Mouse (Mus musculus) forebrain, embryonic 14.5 days (tissue): ENCODE measurements around the gene Lrp1. TPM values are rescaled to one million over a fixed set of nuclear protein-coding genes. Genes with fewer than 3 reads are reported as not detected.
A peak's percentile ranks its signal among the peaks of the same experiment; 100 is the strongest.

Source experiments
- ATAC-seq: fragments of 200-750 bp; cut with Nextera tagmentation; 2 replicates; pipeline ENCODE4 v1.8.0; 2017; ENCODE audit warnings: mild to moderate bottlenecking, moderate library complexity
- DNase-seq: peaks from one replicate; pipeline ENCODE4 v3.0.0-alpha.2; 2015; ENCODE audit warnings: low spot score
- H3K27ac ChIP-seq: fragments of 300-500 bp; sonication (generic); 2 replicates; pipeline ENCODE4 v1.5.1; 2014; ENCODE audit warnings: low read depth, mild to moderate bottlenecking, control low read depth, low read length, moderate library complexity
- H3K27me3 ChIP-seq: fragments of 300-500 bp; sonication (generic); replicated peaks from 2 replicates; pipeline ENCODE4 v1.6.1; 2014; ENCODE audit warnings: low read length, control low read depth, mixed read lengths; ENCODE audit not compliant: control insufficient read depth, insufficient read depth
- H3K36me3 ChIP-seq: fragments of 300-500 bp; sonication (generic); 2 replicates; pipeline ENCODE4 v1.6.1; 2014; ENCODE audit warnings: low read length, control low read depth; ENCODE audit not compliant: control insufficient read depth, insufficient read depth
- H3K4me1 ChIP-seq: fragments of 300-500 bp; sonication (generic); 2 replicates; pipeline ENCODE4 v1.6.1; 2014; ENCODE audit warnings: antibody characterized with exemption, low read length, control low read depth; ENCODE audit not compliant: control insufficient read depth, insufficient read depth
- H3K4me2 ChIP-seq: fragments of 300-500 bp; sonication (generic); 2 replicates; pipeline ENCODE4 v1.6.1; 2014; ENCODE audit warnings: mild to moderate bottlenecking, control low read depth, low read length
- H3K4me3 ChIP-seq: fragments of 300-500 bp; sonication (generic); 2 replicates; pipeline ENCODE4 v1.5.1; 2014; ENCODE audit warnings: low read depth, low read length, control low read depth
- H3K9ac ChIP-seq: fragments of 300-500 bp; sonication (generic); 2 replicates; pipeline ENCODE4 v1.6.1; 2014; ENCODE audit warnings: mild to moderate bottlenecking, low read length, control low read depth, moderate library complexity
- H3K9me3 ChIP-seq: fragments of 300-500 bp; sonication (generic); replicated peaks from 2 replicates; pipeline ENCODE4 v1.6.1; 2016; ENCODE audit warnings: low read length, control low read depth, mixed read lengths; ENCODE audit not compliant: control insufficient read depth
- WGBS: fragments of 180-500 bp; shearing (Covaris S2); extraction: QIAGEN DNeasy Blood & Tissue Kit; methylation state at CpG from one replicate; pipeline ENCODE4 v1.1.7; 2014; 5-methylcytosine and 5-hydroxymethylcytosine counted together
- polyA plus RNA-seq: library from polyadenylated mRNA; unstranded; fragments of >200 nt; fragmentation: Nextera tagmentation; extraction: Ambion mirVana; gene quantifications from 2 replicates; pipeline ENCODE4 v1.2.1, GENCODE M21; 2014

The Lrp1 gene
- polyA plus RNA-seq, 1 experiment from 2014 or later: 60.2 TPM

- no peak overlapping the region for H3K27ac ChIP-seq
- no peaks in the 10 kb centered on the region for H3K27me3 ChIP-seq
- no peak overlapping the region for H3K4me2 ChIP-seq
- H3K9ac ChIP-seq: no peak overlapping the region
- H3K4me3 ChIP-seq: no peak overlapping the region
- ATAC-seq (no peak), DNase-seq (peak; percentile 20)
- H3K4me1 ChIP-seq: no peaks in the 10 kb centered on the region
- WGBS: 69% methylated on average over 18 of the region's 18 CpGs
- no peaks in the 10 kb centered on the region for H3K9me3 ChIP-seq
- peaks cover 99% of the 10 kb centered on the region for H3K36me3 ChIP-seq
Observed at GRCm38 (mm10) chr10:127576381-127576961, 44.5 kb downstream of the Lrp1 start.

DNA sequence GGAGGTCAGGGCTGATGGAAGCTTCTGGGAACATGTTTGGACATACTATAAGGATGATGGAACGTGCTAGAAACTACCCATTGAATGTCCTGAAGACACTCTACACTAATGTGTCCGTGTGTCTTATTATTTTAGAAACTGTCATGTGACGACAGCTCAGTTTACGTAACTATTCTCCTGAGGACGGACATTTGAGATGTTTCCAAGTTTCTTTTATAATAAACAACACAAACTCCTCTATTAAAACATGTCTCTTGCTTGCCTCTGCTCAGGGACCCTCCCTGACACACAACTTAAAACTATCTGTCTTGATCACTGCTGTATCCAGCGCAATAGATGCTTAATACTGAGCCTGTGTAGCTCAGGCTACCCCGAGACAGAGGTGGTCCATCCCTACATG lies 45.2 kb downstream of the Lrp1 start:
- WGBS: 94% methylated on average over 7 of the region's 7 CpGs
- Histone ChIP-seq H3K36me3 (peaks cover 99% of the 10 kb centered on the region), H3K4me3 (no peak overlapping the region), H3K9me3 (no peaks in the 10 kb centered on the region), H3K27me3 (no peaks in the 10 kb centered on the region), H3K4me1 (no peaks in the 10 kb centered on the region), H3K9ac (no peak overlapping the region), H3K4me2 (no peak overlapping the region), H3K27ac (no peak overlapping the region)
- ATAC-seq: no peak
- no peak for DNase-seq

DNA sequence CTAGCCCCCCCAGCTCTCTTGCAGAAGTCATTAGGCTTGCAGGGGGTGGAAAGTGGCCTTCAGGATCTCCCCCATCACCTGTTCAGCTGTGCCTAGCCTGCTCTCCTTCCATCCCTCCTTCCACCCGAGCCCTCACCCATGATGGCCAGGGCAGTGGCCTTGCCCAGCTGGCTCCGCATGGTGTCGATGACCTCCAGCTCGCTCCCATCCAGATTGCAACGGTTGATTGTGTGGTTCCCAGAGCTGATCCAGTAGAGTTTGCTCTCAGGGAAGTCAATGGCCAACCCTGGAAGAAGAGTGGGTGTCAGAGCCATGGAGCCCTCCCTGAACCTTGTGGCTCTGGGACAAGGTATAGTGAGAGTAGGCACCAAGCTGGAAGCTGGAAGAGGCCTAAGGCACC lies 48.7 kb downstream of the Lrp1 start:
- no peak overlapping the region for H3K9ac ChIP-seq

GRCm38 (mm10) chr10:127570937-127571641 lies 49.9 kb downstream of the Lrp1 start:
- no peaks in the 10 kb centered on the region for H3K4me1 ChIP-seq
- H3K4me2 ChIP-seq: no peak overlapping the region
- peaks cover 94% of the 10 kb centered on the region for H3K36me3 ChIP-seq
- 90% methylated on average over 17 of the region's 17 CpGs for WGBS
- ATAC-seq: no peak
- H3K9me3 ChIP-seq: no peaks in the 10 kb centered on the region
- H3K4me3 ChIP-seq: no peak overlapping the region
- H3K9ac ChIP-seq: no peak overlapping the region
- H3K27ac ChIP-seq: no peak overlapping the region
- no peaks in the 10 kb centered on the region for H3K27me3 ChIP-seq
- no peak for DNase-seq

More for the DNA sequence above, 48.7 kb downstream of the Lrp1 start:
- no peak overlapping the region for H3K4me2 ChIP-seq
- no peak overlapping the region for H3K27ac ChIP-seq
- no peaks in the 10 kb centered on the region for H3K27me3 ChIP-seq
- peaks cover 93% of the 10 kb centered on the region for H3K36me3 ChIP-seq
- no peaks in the 10 kb centered on the region for H3K9me3 ChIP-seq
- no peak for ATAC-seq
- DNase-seq: no peak
- no peaks in the 10 kb centered on the region for H3K4me1 ChIP-seq
- H3K4me3 ChIP-seq: no peak overlapping the region
- 94% methylated on average over 5 of the region's 5 CpGs for WGBS

DNA sequence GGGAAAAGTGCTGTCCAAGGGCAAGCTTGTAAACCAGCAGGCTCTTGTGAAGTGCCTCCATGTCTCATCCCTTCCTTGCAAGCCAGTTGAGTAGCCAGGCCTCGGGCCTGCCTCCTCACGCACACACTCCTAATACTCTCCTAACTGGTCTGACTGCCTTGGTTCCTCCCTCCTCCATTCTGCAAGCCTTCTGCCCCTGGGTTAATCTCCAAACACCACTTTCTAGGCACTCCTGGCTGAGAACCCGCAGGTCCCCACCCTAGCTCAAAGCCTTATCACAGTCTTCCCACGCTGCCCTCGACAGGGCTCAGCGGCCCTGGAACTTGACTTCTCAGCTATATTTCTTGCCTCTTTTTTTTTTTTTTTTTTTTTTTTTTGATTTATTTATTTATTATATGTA lies 50.6 kb downstream of the Lrp1 start:
- WGBS: 84% methylated on average over 6 of the region's 6 CpGs
- Histone ChIP-seq H3K36me3 (peaks cover 93% of the 10 kb centered on the region), H3K4me1 (no peaks in the 10 kb centered on the region), H3K9ac (no peak overlapping the region), H3K4me3 (no peak overlapping the region), H3K9me3 (no peaks in the 10 kb centered on the region), H3K27ac (no peak overlapping the region), H3K4me2 (no peak overlapping the region), H3K27me3 (no peaks in the 10 kb centered on the region)
- DNase-seq (no peak), ATAC-seq (no peak)

GRCm38 (mm10) chr10:127569450-127569849 lies 51.5 kb downstream of the Lrp1 start:
- Histone ChIP-seq H3K27me3 (no peaks in the 10 kb centered on the region), H3K4me3 (no peak overlapping the region), H3K9me3 (no peaks in the 10 kb centered on the region), H3K9ac (no peak overlapping the region), H3K4me1 (no peaks in the 10 kb centered on the region), H3K4me2 (no peak overlapping the region), H3K36me3 (peaks cover 90% of the 10 kb centered on the region), H3K27ac (no peak overlapping the region)
- ATAC-seq (peak; percentile 57; the same call in 1 of the 2 replicates), DNase-seq (peak; percentile 86)
- 24% methylated on average over 3 of the region's 3 CpGs for WGBS

GRCm38 (mm10) chr10:127566553-127567326 lies 54.2 kb downstream of the Lrp1 start:
- H3K4me3 ChIP-seq: no peak overlapping the region
- no peaks in the 10 kb centered on the region for H3K27me3 ChIP-seq
- WGBS: 95% methylated on average over 28 of the region's 28 CpGs
- ATAC-seq (no peak), DNase-seq (no peak)
- H3K4me1 ChIP-seq: no peaks in the 10 kb centered on the region
- no peak overlapping the region for H3K4me2 ChIP-seq
- H3K9ac ChIP-seq: no peak overlapping the region
- H3K9me3 ChIP-seq: no peaks in the 10 kb centered on the region
- peaks cover 90% of the 10 kb centered on the region for H3K36me3 ChIP-seq
- H3K27ac ChIP-seq: no peak overlapping the region

DNA sequence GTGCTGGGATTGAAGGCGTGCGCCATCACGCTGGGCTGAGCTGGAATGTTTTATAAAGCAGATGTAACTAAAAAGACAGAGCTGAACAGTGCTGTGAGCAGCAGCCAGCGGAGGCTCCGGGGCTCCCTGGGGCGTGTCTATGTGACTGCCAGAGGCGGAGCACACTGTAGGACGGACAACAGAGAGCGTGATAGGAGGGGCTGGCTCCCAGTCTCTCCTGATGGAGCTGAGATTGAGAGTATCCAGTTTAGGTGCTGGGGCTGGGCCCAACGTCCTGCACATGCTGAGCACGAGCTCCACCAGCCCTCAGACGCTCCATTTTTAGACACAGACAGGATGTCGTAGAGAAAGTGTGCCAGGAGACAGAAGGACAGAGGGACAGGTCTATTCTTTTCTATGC lies 56.6 kb downstream of the Lrp1 start:
- H3K27ac ChIP-seq: no peak overlapping the region
- DNase-seq (no peak), ATAC-seq (no peak)
- no peak overlapping the region for H3K9ac ChIP-seq
- WGBS: 69% methylated on average over 13 of the region's 13 CpGs
- H3K36me3 ChIP-seq: peaks cover 89% of the 10 kb centered on the region
- no peaks in the 10 kb centered on the region for H3K4me1 ChIP-seq
- no peak overlapping the region for H3K4me2 ChIP-seq
- no peak overlapping the region for H3K4me3 ChIP-seq
- H3K27me3 ChIP-seq: no peaks in the 10 kb centered on the region
- no peaks in the 10 kb centered on the region for H3K9me3 ChIP-seq

DNA sequence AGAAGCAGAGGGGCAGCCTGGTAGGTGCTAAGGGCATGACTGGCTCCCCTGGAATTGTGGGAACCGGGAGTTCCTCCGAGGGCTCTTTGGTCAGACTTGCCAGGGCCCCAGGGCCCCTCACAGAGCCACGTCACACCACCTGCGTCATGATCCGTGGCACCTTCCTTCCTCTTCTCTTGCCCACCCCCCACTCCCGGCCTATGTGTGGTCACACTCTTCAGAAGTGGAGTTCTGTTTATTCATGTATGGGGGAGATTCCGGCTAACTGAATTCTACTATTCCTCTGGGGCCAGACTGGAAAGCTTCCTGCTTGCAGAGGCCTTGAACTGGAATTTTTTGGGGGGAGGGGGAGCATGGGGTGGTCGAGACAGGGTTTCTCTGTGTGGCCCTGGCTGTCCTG lies 57.1 kb downstream of the Lrp1 start:
- 90% methylated on average over 8 of the region's 8 CpGs for WGBS
- no peaks in the 10 kb centered on the region for H3K27me3 ChIP-seq
- no peak for ATAC-seq
- no peaks in the 10 kb centered on the region for H3K4me1 ChIP-seq
- DNase-seq: no peak
- no peak overlapping the region for H3K9ac ChIP-seq
- H3K4me3 ChIP-seq: no peak overlapping the region
- no peak overlapping the region for H3K4me2 ChIP-seq
- H3K27ac ChIP-seq: no peak overlapping the region
- peaks cover 89% of the 10 kb centered on the region for H3K36me3 ChIP-seq
- no peaks in the 10 kb centered on the region for H3K9me3 ChIP-seq
